Mouse (Mus musculus) spleen, adult 12 weeks (tissue): ENCODE data around the gene Gsk3b.

Experiments used
- DNase-seq: peaks from one replicate; pipeline ENCODE4 v3.0.0; 2022; ENCODE audit warnings: low spot score

The Gsk3b gene

GRCm38 (mm10) chr16:38282559-38283160 lies 193.9 kb downstream of the Gsk3b start:
- DNase-seq, result no peak

GRCm38 (mm10) chr16:38283300-38283699 lies 194.5 kb downstream of the Gsk3b start:
- no peak for DNase-seq

DNA sequence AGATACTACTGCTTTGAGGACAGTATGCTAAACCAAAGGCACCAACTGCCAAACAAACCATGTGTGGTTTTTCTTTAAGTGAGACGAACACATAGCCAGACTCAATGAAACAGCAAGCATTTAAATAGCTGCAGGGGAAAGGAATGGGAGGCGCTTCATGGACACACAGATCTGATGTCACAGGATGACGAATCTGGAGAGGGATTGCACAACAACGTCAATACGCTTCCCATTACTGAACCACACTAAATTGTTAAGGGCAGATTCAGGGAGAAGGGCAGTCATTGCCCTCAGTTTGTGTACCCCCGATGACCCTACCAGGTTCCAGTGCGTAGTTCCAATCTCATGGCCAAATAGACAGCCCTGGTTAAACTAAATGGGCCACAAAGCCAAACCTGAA lies 197.0 kb downstream of the Gsk3b start:
- no peak for DNase-seq

GRCm38 (mm10) chr16:38286541-38286940 lies 197.7 kb downstream of the Gsk3b start:
- no peak for DNase-seq

GRCm38 (mm10) chr16:38287357-38287756 lies 198.6 kb downstream of the Gsk3b start:
- DNase-seq, result no peak

DNA sequence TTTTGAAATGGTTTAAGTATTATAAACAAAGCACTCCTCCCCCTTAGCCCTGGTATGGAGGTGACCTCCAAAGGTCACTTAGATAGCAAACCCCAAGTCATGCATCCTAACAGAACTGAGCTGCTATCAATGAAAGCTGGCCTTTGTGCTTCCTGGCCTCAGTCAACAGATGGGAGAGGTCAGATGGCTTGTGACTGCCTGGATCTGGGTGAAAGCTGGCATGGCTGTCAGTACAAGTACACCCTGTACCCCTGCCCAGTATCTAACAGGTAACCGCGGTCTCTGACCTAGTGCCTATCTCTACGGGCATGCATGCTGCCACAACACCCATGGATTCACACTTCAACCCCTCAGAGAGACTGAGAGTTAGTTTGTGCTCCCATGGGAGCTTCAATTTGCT lies 199.0 kb downstream of the Gsk3b start:
- no peak for DNase-seq

DNA sequence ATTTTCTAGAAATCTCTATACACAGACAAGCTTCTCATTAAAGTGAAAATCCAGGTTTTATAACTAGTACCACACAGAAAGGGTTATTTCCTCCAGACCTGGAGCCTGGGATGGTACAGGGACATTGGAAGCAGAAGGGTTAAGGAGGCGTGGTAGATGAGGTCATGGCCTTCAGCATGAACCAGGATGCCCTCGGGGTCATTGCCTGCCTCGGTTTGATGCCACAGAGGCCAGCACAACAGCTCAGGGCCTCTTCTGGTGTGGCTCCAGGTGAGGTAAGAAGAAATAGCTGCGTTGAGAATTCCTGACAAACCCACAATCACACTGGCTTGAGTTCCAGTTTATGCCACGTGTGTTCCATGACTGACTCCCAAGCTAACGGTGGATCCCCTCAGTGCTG lies 200.1 kb downstream of the Gsk3b start:
- DNase-seq, result no peak

DNA sequence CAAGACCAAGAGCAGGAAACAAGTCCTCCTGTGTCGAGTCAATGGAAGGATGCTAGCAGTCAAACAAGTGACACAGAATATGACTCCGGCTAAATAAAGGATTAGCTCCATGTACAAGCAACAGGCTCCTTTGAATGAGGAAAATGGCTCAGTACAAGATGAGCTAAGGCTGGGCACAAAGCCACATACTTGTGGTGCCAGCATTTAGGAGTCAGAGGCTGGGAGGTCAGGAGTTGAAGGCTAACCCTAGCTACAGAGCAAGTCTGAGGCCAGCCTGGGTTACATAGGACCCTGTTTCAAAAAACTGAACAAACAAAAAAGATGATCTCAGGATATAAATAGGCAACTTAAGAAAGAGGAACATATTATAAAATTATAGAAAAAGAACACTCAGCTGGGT lies 201.3 kb downstream of the Gsk3b start:
- DNase-seq, result no peak

GRCm38 (mm10) chr16:38294685-38295348 lies 206.0 kb downstream of the Gsk3b start, which contains the start of gene Nr1i2:
Gene Nr1i2, minus strand, starts transcription at chr16:38294824.
- no peak for DNase-seq

- DNase-seq, result no peak
Measured at GRCm38 (mm10) chr16:38295349-38295930, 206.6 kb downstream of the Gsk3b start.
